Mouse (Mus musculus) liver, postnatal 0 days (tissue): ENCODE results near the gene Klf13.

Experiments
- CTCF ChIP-seq: sonication (generic); IDR thresholded peaks from 2 replicates; pipeline ENCODE4 v1.5.1; 2016; ENCODE audit warnings: antibody characterized with exemption, low read depth
- EP300 ChIP-seq: IDR thresholded peaks from 2 replicates; pipeline ENCODE4 v1.6.1; 2016; ENCODE audit warnings: antibody characterized with exemption, low read depth, mild to moderate bottlenecking

GRCm38 (mm10) chr7:63887034-63887551 lies 51.6 kb downstream of the Klf13 start:
- TF ChIP-seq EP300 (no peak), CTCF (no peak)
